10 mouse cellular contexts compared by ENCODE assay signal in the genomic region with DNA sequence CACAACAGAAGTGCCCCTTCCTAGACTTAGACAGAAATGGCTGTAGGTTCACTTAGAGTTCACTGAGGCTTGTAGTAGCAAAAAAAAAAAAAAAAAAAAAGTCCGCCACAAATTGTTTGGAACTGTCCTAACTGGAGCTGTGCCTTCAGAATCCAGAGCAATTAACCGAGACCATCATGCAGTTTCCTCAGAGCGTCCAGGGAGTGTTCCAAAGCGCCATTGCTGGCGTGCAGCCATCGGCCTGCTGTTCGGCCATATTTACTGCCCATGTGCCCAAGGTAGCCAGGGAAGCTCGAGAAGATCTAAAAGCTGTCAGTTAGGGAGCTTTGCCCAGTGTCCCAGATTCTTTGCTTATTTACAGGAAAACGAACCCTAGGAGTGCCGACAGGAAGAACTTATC.
A peak's percentile ranks its signal among the peaks of the same experiment; 100 is the strongest.
DNase-seq lines count a peak whose midpoint lies in the region; ATAC-seq and TF ChIP-seq lines count a peak whose summit lies in the region.
"Had no signal": no experiment of that assay in that cellular context is flagged by ENCODE, and none has a peak within 500 bp of the region (broad histone marks: within the 10 kb centered on the region; RNA-seq: fewer than 3 reads in every experiment).

No protein-coding gene starts in this region.

- peaks cover 28% of the 10 kb centered on the region for H3K4me1 ChIP-seq in heart, embryonic 12.5 days (replicated peaks)
- 0 out of 2 replicates have a peak, but pooled peaks cover 3% of the 10 kb centered on the region for H3K4me1 ChIP-seq in midbrain, embryonic 14.5 days (ENCODE audit: control insufficient read depth, insufficient read depth, low read length)
- H3K4me1 ChIP-seq in midbrain, embryonic 15.5 days, result peaks cover 5% of the 10 kb centered on the region; the same call in 1 of the 2 replicates
- peaks cover 47% of the 10 kb centered on the region for H3K4me1 ChIP-seq in cerebellum, adult 2 months (ENCODE audit: control insufficient read depth, insufficient read depth, low read length)

- no peak overlapping the region for H3K27ac ChIP-seq in heart, embryonic 12.5 days (ENCODE audit: poor library complexity, severe bottlenecking)
- no peak overlapping the region for H3K27ac ChIP-seq in midbrain, embryonic 14.5 days (replicated peaks; ENCODE audit: low read depth, low read length)
- no peak overlapping the region for H3K27ac ChIP-seq in midbrain, embryonic 15.5 days
- H3K27ac ChIP-seq in cerebellum, adult 2 months (ENCODE audit: insufficient read depth, low read length), result peak overlapping the region; percentile 51
- H3K27ac ChIP-seq: limb, embryonic 13.5 days had no signal

- DNase-seq in heart, postnatal 10 days, result peak; percentile 42 to 45
- DNase-seq in midbrain, embryonic 14.5 days, result peak; percentile 40
- DNase-seq in cerebellum, adult 2 months, result peak; percentile 97 to 98
- DNase-seq in lung, postnatal 4 days, result peak; percentile 53 to 79
- no peak for DNase-seq in thymus, postnatal 10 days (ENCODE audit: low spot score in 2 of 2)
- no peak for DNase-seq in urinary bladder, postnatal 4 days (ENCODE audit: low spot score in 2 of 2)

- no peak overlapping the region for H3K4me3 ChIP-seq in heart, embryonic 12.5 days
- no peak overlapping the region for H3K4me3 ChIP-seq in midbrain, embryonic 14.5 days (replicated peaks; ENCODE audit: low read depth, low read length)
- H3K4me3 ChIP-seq in midbrain, embryonic 15.5 days, result no peak overlapping the region
- peak overlapping the region; percentile 3 for H3K4me3 ChIP-seq in cerebellum, adult 2 months (replicated peaks; ENCODE audit: insufficient read depth, low read depth, low read length)
- H3K4me3 ChIP-seq: erythroblast, embryonic 14.5 days; limb, embryonic 13.5 days had no signal

- H3K27me3 ChIP-seq in heart, embryonic 12.5 days (replicated peaks), result no peaks in the 10 kb centered on the region
- H3K27me3 ChIP-seq in midbrain, embryonic 14.5 days (ENCODE audit: control insufficient read depth, insufficient read depth, low read length), result no peaks in the 10 kb centered on the region
- H3K27me3 ChIP-seq in midbrain, embryonic 15.5 days (replicated peaks), result no peaks in the 10 kb centered on the region
- no peaks in the 10 kb centered on the region for H3K27me3 ChIP-seq in cerebellum, adult 2 months (ENCODE audit: control insufficient read depth, insufficient read depth, low read length)
- H3K27me3 ChIP-seq: limb, embryonic 13.5 days had no signal

- no peak for TF ChIP-seq POLR2A in cerebellum, adult 2 months (IDR thresholded peaks at IDR 0.05; ENCODE audit: borderline replicate concordance, insufficient read depth, low read length)

- intact Hi-C loops in heart, postnatal 10 days (cut with DNase I), result no loop called here

- 68% methylated on average over 10 of the region's 10 CpGs for WGBS in heart, embryonic 12.5 days
- WGBS in midbrain, embryonic 14.5 days, result 81% methylated on average over 10 of the region's 10 CpGs
- WGBS in midbrain, embryonic 15.5 days, result 77% methylated on average over 10 of the region's 10 CpGs
- 1% methylated on average over 10 of the region's 10 CpGs for WGBS in cerebellum, adult 2 months

- no peak overlapping the region for H3K4me2 ChIP-seq in heart, embryonic 12.5 days
- no peak overlapping the region for H3K4me2 ChIP-seq in midbrain, embryonic 14.5 days (ENCODE audit: low read length)
- no peak overlapping the region for H3K4me2 ChIP-seq in midbrain, embryonic 15.5 days
- H3K4me2 ChIP-seq: limb, embryonic 13.5 days had no signal

- no peaks in the 10 kb centered on the region for H3K9me3 ChIP-seq in heart, embryonic 12.5 days (replicated peaks)
- no peaks in the 10 kb centered on the region for H3K9me3 ChIP-seq in midbrain, embryonic 14.5 days (ENCODE audit: control insufficient read depth, low read length)
- no peaks in the 10 kb centered on the region for H3K9me3 ChIP-seq in midbrain, embryonic 15.5 days
- H3K9me3 ChIP-seq: limb, embryonic 13.5 days had no signal

- no peak for ATAC-seq in heart, embryonic 12.5 days (ENCODE audit: insufficient number of reproducible peaks, low FRiP score)
- ATAC-seq in midbrain, embryonic 14.5 days (ENCODE audit: low FRiP score, low TSS enrichment), result no peak
- ATAC-seq in midbrain, embryonic 15.5 days (replicated peaks), result no peak

- H3K9ac ChIP-seq in heart, embryonic 12.5 days, result no peak overlapping the region
- no peak overlapping the region for H3K9ac ChIP-seq in midbrain, embryonic 14.5 days (replicated peaks; ENCODE audit: low read length)
- no peak overlapping the region for H3K9ac ChIP-seq in midbrain, embryonic 15.5 days
- H3K9ac ChIP-seq: limb, embryonic 13.5 days had no signal

- 0 out of 2 replicates have a peak, but pooled peaks have one; percentile 7 for TF ChIP-seq CTCF in cerebellum, adult 2 months (IDR thresholded peaks at IDR 0.05; ENCODE audit: borderline replicate concordance, insufficient read depth, low read depth, low read length)

- no peaks in the 10 kb centered on the region for H3K36me3 ChIP-seq in heart, embryonic 12.5 days
- H3K36me3 ChIP-seq in midbrain, embryonic 14.5 days (ENCODE audit: control insufficient read depth, insufficient read depth, low read length), result no peaks in the 10 kb centered on the region
- no peaks in the 10 kb centered on the region for H3K36me3 ChIP-seq in midbrain, embryonic 15.5 days (replicated peaks)
- H3K36me3 ChIP-seq: limb, embryonic 13.5 days had no signal

Comparison
In these comparisons a context has a peak if more than half of its experiments do, and no peak if none do; other contexts are left out.
1. DNase-seq: peak in heart, postnatal 10 days (2 of 2), midbrain, embryonic 14.5 days (single experiment), cerebellum, adult 2 months (2 of 2) and lung, postnatal 4 days (2 of 2); none in thymus, postnatal 10 days (0 of 2) and urinary bladder, postnatal 4 days (0 of 2).